Mouse (Mus musculus): ENCODE measurements at regions not wholly inside any gene's neighbourhood (a gene's known extent, or its start where the extent isn't known, plus 50 kb on each side); places are given as distances from the start of the nearest gene placed in this dataset.

GRCm38 (mm10) chr5:39440817-39441216 lies 314.5 kb downstream of the Hs3st1 start:
- no peak for TF ChIP-seq CTCF (IDR thresholded peaks at IDR 0.05; ENCODE audit: low read depth)
- TF ChIP-seq EP300 (IDR thresholded peaks at IDR 0.05; ENCODE audit: low read depth) = no peak
